21 mouse cellular contexts compared by ENCODE assay signal in genomic region chr3:87100911-87101310, GRCm38 (mm10).
"Had no signal": no experiment of that assay in that cellular context is flagged by ENCODE, and none has a peak within 500 bp of the region (broad histone marks: within the 10 kb centered on the region; RNA-seq: fewer than 3 reads in every experiment).

No protein-coding gene starts in this region.

- H3K27me3 ChIP-seq: liver, embryonic 13.5 days; midbrain, embryonic 12.5 days; midbrain, embryonic 15.5 days; neural tube, embryonic 12.5 days; neural tube, embryonic 15.5 days had no signal

- DNase-seq: kidney, adult 9 months; kidney, postnatal 25 days; layer of hippocampus, adult 9-11 months; liver, embryonic 13.5 days; lung, embryonic 14.5 days; right cerebral cortex, adult 18-20 months; right cerebral cortex, postnatal 14 days; right cerebral cortex, postnatal 4 days; thymus, adult 2 months; thymus, postnatal 14 days; thymus, postnatal 4 days had no signal

- H3K4me1 ChIP-seq: liver, embryonic 13.5 days had no signal

- H3K4me3 ChIP-seq: layer of hippocampus, adult 2 months; left cerebral cortex, adult 2 months; liver, embryonic 13.5 days; midbrain, embryonic 12.5 days; midbrain, embryonic 15.5 days; neural tube, embryonic 12.5 days; neural tube, embryonic 15.5 days had no signal

- H3K9ac ChIP-seq: liver, embryonic 13.5 days; lung, embryonic 14.5 days; midbrain, embryonic 12.5 days; midbrain, embryonic 15.5 days; neural tube, embryonic 12.5 days; neural tube, embryonic 15.5 days had no signal

- H3K27ac ChIP-seq: kidney, postnatal 0 days; layer of hippocampus, adult 2 months; left cerebral cortex, adult 2 months; liver, embryonic 13.5 days; macrophage; midbrain, embryonic 15.5 days; neural tube, embryonic 12.5 days; neural tube, embryonic 15.5 days; stomach, postnatal 0 days had no signal

- H3K36me3 ChIP-seq: liver, embryonic 13.5 days; midbrain, embryonic 15.5 days; neural tube, embryonic 15.5 days had no signal

- H3K9me3 ChIP-seq: liver, embryonic 13.5 days; midbrain, embryonic 12.5 days; midbrain, embryonic 15.5 days; neural tube, embryonic 12.5 days; neural tube, embryonic 15.5 days had no signal

- ATAC-seq: lung, postnatal 0 days; midbrain, embryonic 15.5 days had no signal

- H3K4me2 ChIP-seq: liver, embryonic 13.5 days; lung, embryonic 14.5 days; midbrain, embryonic 12.5 days; midbrain, embryonic 15.5 days; neural tube, embryonic 12.5 days; neural tube, embryonic 15.5 days had no signal
